Mouse (Mus musculus) ES-CJ7 (cell line): ENCODE results near the gene Dab2ip.
A peak's percentile ranks its signal among the peaks of the same experiment; 100 is the strongest.

Experiments
- DNase-seq: peaks from one replicate; pipeline ENCODE4 v3.0.0; 2011; ENCODE audit warnings: low read depth, low spot score

Dab2ip gene

GRCm38 (mm10) chr2:35558826-35559550, 922 bp downstream of the Dab2ip start:
- DNase-seq: no peak

- no peak for DNase-seq
Measured at GRCm38 (mm10) chr2:35559551-35559835, 1.4 kb downstream of the Dab2ip start.

GRCm38 (mm10) chr2:35563722-35564121, 5.7 kb downstream of the Dab2ip start:
- no peak for DNase-seq

GRCm38 (mm10) chr2:35565051-35565836, 7.2 kb downstream of the Dab2ip start:
- no peak for DNase-seq

GRCm38 (mm10) chr2:35566957-35567693, 9.1 kb downstream of the Dab2ip start:
- DNase-seq: no peak

- no peak for DNase-seq
Measured at GRCm38 (mm10) chr2:35567694-35568149, 9.7 kb downstream of the Dab2ip start.

GRCm38 (mm10) chr2:35570743-35571142, 12.7 kb downstream of the Dab2ip start:
- DNase-seq: no peak

GRCm38 (mm10) chr2:35574643-35575042, 16.6 kb downstream of the Dab2ip start:
- DNase-seq: no peak

GRCm38 (mm10) chr2:35576675-35577074, 18.6 kb downstream of the Dab2ip start:
- DNase-seq: no peak

- peak; percentile 72 for DNase-seq
Measured at GRCm38 (mm10) chr2:35580111-35580510, 22.0 kb downstream of the Dab2ip start.

- DNase-seq: peak; percentile 66
Measured at GRCm38 (mm10) chr2:35581501-35582340, 23.7 kb downstream of the Dab2ip start.

- DNase-seq: no peak
Measured at GRCm38 (mm10) chr2:35582341-35582941, 24.4 kb downstream of the Dab2ip start.

- DNase-seq: no peak
Measured at GRCm38 (mm10) chr2:35583406-35583805, 25.3 kb downstream of the Dab2ip start.

GRCm38 (mm10) chr2:35584011-35584410, 25.9 kb downstream of the Dab2ip start:
- DNase-seq: no peak

GRCm38 (mm10) chr2:35588368-35588767, 30.3 kb downstream of the Dab2ip start:
- DNase-seq: no peak

GRCm38 (mm10) chr2:35589385-35589784, 31.3 kb downstream of the Dab2ip start:
- DNase-seq: no peak

- no peak for DNase-seq
Measured at GRCm38 (mm10) chr2:35589800-35590199, 31.7 kb downstream of the Dab2ip start.

GRCm38 (mm10) chr2:35591961-35592724, 34.1 kb downstream of the Dab2ip start:
- no peak for DNase-seq

GRCm38 (mm10) chr2:35592725-35593392, 34.8 kb downstream of the Dab2ip start:
- no peak for DNase-seq

GRCm38 (mm10) chr2:35593889-35594288, 35.8 kb downstream of the Dab2ip start:
- no peak for DNase-seq
